Mouse (Mus musculus) midbrain, embryonic 13.5 days (tissue): ENCODE results near the gene Stx8. TPM values are rescaled to one million over a fixed set of nuclear protein-coding genes. Genes with fewer than 3 reads are reported as not detected.

Experiments used
- ATAC-seq: fragments of 200-750 bp; cut with Nextera tagmentation; 2 replicates; pipeline ENCODE4 v1.8.0; 2017; ENCODE audit warnings: mild to moderate bottlenecking, moderate TSS enrichment, moderate library complexity
- H3K27ac ChIP-seq: fragments of 300-500 bp; sonication (generic); 2 replicates; pipeline ENCODE4 v1.5.1; 2015; ENCODE audit warnings: inconsistent platforms, mild to moderate bottlenecking, moderate library complexity
- H3K27me3 ChIP-seq: fragments of 300-500 bp; sonication (generic); 2 replicates; pipeline ENCODE4 v1.6.1; 2015; ENCODE audit warnings: mild to moderate bottlenecking, inconsistent platforms
- H3K36me3 ChIP-seq: fragments of 300-500 bp; sonication (generic); 2 replicates; pipeline ENCODE4 v1.6.1; 2015; ENCODE audit warnings: mild to moderate bottlenecking, inconsistent platforms
- H3K4me1 ChIP-seq: fragments of 300-500 bp; sonication (generic); replicated peaks from 2 replicates; pipeline ENCODE4 v1.6.1; 2015; ENCODE audit warnings: inconsistent platforms
- H3K4me2 ChIP-seq: fragments of 300-500 bp; sonication (generic); replicated peaks from 2 replicates; pipeline ENCODE4 v1.6.1; 2015; ENCODE audit warnings: moderate library complexity, mild to moderate bottlenecking, inconsistent platforms
- H3K4me3 ChIP-seq: fragments of 300-500 bp; sonication (generic); replicated peaks from 2 replicates; pipeline ENCODE4 v1.5.1; 2015; ENCODE audit warnings: mild to moderate bottlenecking, inconsistent platforms
- H3K9ac ChIP-seq: fragments of 300-500 bp; sonication (generic); replicated peaks from 2 replicates; pipeline ENCODE4 v1.6.1; 2015; ENCODE audit warnings: mild to moderate bottlenecking, inconsistent platforms
- H3K9me3 ChIP-seq: fragments of 300-500 bp; sonication (generic); 2 replicates; pipeline ENCODE4 v1.6.1; 2016; ENCODE audit warnings: mild to moderate bottlenecking, inconsistent platforms
- WGBS: fragments of 180-500 bp; shearing (Covaris S2); methylation state at CpG from one replicate; pipeline ENCODE4 v1.1.7; 2015; 5-methylcytosine and 5-hydroxymethylcytosine counted together
- polyA plus RNA-seq: library from polyadenylated mRNA; unstranded; fragments of >200 nt; fragmentation: Nextera tagmentation; extraction: Ambion mirVana; gene quantifications from 2 replicates; pipeline ENCODE4 v1.2.1, GENCODE M21; 2015

Stx8 gene
- polyA plus RNA-seq, 1 experiment from 2014 or later: 67.4 TPM

DNA sequence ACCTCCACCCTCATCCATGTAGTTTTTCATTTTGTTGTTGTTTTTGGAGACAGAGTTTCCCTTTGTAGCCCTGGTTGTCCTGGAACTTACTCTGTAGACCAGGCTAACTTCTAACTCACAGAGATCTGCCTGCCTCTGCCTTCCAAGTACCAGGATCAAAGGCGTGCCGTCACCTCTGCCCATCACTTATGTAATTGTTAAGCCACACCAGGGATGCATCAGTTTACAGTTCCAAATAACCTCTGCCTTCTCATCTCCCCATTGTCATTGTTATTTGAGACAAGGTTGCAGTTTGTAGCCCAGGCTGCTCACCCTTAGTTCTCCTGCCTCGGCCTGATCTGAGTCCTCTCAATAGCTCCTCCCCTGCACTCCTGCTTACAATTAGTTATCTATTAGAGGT lies 33.8 kb upstream of the Stx8 start:
- WGBS: 94% methylated on average over 3 of the region's 3 CpGs
- Histone ChIP-seq H3K4me2 (no peak overlapping the region), H3K4me1 (no peaks in the 10 kb centered on the region), H3K4me3 (no peak overlapping the region), H3K27me3 (no peaks in the 10 kb centered on the region), H3K9me3 (no peaks in the 10 kb centered on the region), H3K27ac (no peak overlapping the region), H3K36me3 (no peaks in the 10 kb centered on the region), H3K9ac (no peak overlapping the region)
- ATAC-seq: no peak

DNA sequence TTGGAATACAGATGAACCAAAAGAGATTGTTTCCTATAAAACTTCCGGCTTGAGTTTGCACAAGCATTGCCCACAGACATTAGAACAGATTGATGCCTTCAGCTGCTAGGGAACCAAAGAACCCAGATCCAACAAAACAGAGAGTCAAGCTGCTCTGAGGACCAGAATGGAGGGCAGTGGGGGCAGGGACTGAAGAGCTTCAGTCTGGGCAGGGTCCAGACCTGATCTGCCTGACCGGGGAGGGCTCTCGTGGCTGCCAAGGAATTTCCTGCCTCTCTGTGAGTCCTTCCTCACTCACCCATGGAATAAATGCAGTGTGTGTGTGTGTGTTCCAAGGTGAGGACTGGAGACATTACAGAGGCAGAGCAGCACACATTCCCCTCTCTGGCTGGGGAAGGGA lies 17.8 kb upstream of the Stx8 start:
- Histone ChIP-seq H3K36me3 (no peaks in the 10 kb centered on the region), H3K4me3 (no peak overlapping the region), H3K4me1 (no peaks in the 10 kb centered on the region), H3K27ac (no peak overlapping the region), H3K27me3 (no peaks in the 10 kb centered on the region), H3K9ac (no peak overlapping the region), H3K9me3 (no peaks in the 10 kb centered on the region), H3K4me2 (no peak overlapping the region)
- no peak for ATAC-seq
- WGBS: 77% methylated on average over 3 of the region's 3 CpGs

- H3K36me3 ChIP-seq: no peaks in the 10 kb centered on the region
- H3K27me3 ChIP-seq: no peaks in the 10 kb centered on the region
- H3K27ac ChIP-seq: no peak overlapping the region
- H3K9ac ChIP-seq: no peak overlapping the region
- ATAC-seq: no peak
- no peaks in the 10 kb centered on the region for H3K4me1 ChIP-seq
- 93% methylated on average over 9 of the region's 9 CpGs for WGBS
- no peaks in the 10 kb centered on the region for H3K9me3 ChIP-seq
- no peak overlapping the region for H3K4me3 ChIP-seq
- no peak overlapping the region for H3K4me2 ChIP-seq
These were observed 16.5 kb upstream of the Stx8 start for GRCm38 (mm10) chr11:67949475-67949874.

GRCm38 (mm10) chr11:67953604-67954003 lies 12.4 kb upstream of the Stx8 start:
- no peak overlapping the region for H3K4me2 ChIP-seq
- no peaks in the 10 kb centered on the region for H3K27me3 ChIP-seq
- no peak overlapping the region for H3K9ac ChIP-seq
- 83% methylated on average over 5 of the region's 5 CpGs for WGBS
- H3K4me3 ChIP-seq: no peak overlapping the region
- no peaks in the 10 kb centered on the region for H3K4me1 ChIP-seq
- ATAC-seq: no peak
- no peak overlapping the region for H3K27ac ChIP-seq
- H3K36me3 ChIP-seq: no peaks in the 10 kb centered on the region
- H3K9me3 ChIP-seq: no peaks in the 10 kb centered on the region

DNA sequence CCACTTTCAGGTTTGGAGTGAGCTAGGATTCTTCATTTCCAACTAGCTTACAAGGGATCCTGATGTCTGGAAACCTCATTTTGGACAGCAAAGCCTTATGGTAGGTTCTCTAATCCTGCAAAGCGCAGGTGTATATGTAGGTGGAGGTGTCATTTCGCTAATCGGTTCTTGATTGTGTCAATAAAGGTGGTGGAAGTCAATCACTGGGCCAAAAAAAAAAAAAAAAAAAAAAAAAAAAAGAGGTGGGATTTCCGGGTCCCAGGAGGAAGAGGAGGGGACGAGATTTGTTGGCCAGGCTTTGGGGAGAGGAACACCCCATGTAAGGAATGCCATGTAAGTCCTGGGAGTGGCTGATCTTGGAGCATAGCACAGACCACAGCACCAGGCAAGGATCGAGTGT lies 11.6 kb upstream of the Stx8 start:
- H3K27ac ChIP-seq: no peak overlapping the region
- H3K36me3 ChIP-seq: no peaks in the 10 kb centered on the region
- no peaks in the 10 kb centered on the region for H3K9me3 ChIP-seq
- H3K9ac ChIP-seq: no peak overlapping the region
- H3K4me1 ChIP-seq: no peaks in the 10 kb centered on the region
- H3K4me3 ChIP-seq: no peak overlapping the region
- 85% methylated on average over 6 of the region's 6 CpGs for WGBS
- no peaks in the 10 kb centered on the region for H3K27me3 ChIP-seq
- H3K4me2 ChIP-seq: no peak overlapping the region
- ATAC-seq: no peak

DNA sequence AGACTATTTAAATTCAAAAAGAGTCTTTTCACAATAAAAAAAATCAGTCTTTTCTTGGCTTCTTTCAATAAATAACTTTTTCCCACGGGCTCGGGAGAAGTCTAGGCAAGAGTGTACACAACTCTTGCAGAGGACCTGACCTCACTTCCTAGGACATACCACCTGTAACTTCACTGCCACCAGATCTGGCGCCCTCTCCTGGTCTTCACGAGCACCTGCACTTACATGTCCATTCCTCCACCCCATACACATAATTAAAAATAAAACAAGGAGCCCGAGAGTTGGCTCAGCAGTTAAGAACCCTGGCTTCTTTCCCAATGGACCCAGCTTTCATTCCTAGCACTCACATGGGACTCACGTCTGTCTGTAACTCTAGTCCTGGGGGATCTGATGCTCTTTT lies 1.9 kb upstream of the Stx8 start:
- Histone ChIP-seq H3K27ac (no peak overlapping the region), H3K27me3 (no peaks in the 10 kb centered on the region), H3K9ac (no peak overlapping the region), H3K36me3 (no peaks in the 10 kb centered on the region), H3K4me3 (no peak overlapping the region), H3K4me2 (no peak overlapping the region), H3K9me3 (no peaks in the 10 kb centered on the region), H3K4me1 (peaks cover 22% of the 10 kb centered on the region)
- 79% methylated on average over 6 of the region's 6 CpGs for whole genome bisulfite sequencing
- ATAC-seq: no peak

DNA sequence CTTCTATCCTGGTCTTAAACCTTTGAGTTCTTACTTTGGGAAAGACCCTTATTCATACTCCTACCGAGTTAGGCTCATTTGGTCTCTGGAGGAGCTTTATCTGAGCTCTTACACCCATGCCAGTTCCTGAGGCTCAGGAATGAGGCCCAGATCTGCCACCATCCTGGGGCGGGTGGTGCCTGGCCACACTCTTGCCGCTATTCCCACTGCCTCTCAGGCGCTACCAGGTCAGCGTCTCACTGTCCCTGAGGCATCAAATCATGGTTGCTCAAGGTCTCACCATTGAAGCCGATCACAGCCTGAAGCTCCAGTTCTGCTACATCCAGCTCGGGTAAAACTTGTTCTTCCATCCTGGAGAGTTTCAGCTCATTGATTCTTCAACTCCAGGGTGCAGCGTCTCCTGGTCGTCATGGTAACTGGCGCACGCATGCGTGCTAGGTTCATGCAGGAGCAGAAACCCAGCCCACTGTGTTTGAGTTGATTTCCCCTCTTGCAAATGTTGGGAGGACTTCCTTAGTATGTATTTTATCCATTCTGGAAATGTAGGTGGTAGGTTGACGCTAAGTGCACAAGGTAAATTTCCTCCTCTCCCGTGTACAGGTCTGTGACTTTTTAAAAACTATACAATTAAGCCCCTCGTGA lies 630 bp upstream of the Stx8 start, which contains the start of gene Cfap52:
Gene Cfap52, minus strand, starts transcription at position 410 of the 642 bp plus-strand sequence.
- 0 out of 2 replicates have a peak within 1 kb of the TSS, but pooled peaks have one; percentile 37 for H3K27ac ChIP-seq
- H3K9me3 ChIP-seq: no peaks in the 10 kb centered on the region
- peak within 1 kb of the TSS; percentile 89 for H3K9ac ChIP-seq
- H3K4me2 ChIP-seq: peak within 1 kb of the TSS; percentile 92
- peak within 1 kb of the TSS; percentile 82 for H3K4me3 ChIP-seq
- peaks cover 7% of the 10 kb centered on the region for H3K36me3 ChIP-seq
- H3K4me1 ChIP-seq: peaks cover 22% of the 10 kb centered on the region
- ATAC-seq: peak; percentile 82
- 7% methylated on average over 15 of the region's 15 CpGs for WGBS
- H3K27me3 ChIP-seq: no peaks in the 10 kb centered on the region

DNA sequence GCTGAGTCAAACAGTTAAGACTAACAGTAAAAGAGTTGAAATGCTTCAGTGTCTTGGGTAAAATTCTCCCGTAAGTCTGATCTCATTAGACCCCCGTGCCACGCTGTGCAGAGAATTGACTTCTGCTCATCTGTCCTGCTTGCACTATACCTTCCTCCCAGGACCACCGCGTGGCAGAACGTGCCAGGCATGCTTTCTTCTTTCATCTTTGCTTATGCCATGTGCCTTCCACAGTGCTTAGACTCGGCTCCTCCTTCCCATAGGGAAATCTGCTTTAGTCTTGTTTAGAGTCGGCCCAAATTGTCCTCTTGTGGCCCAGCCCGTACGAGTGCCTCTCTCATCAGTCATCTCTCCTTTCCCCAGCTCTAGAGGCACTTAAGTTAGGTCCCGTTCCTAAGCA lies 1.8 kb downstream of the Stx8 start:
- 61% methylated on average over 11 of the region's 11 CpGs for WGBS
- Histone ChIP-seq H3K4me2 (peak overlapping the region; percentile 19), H3K27me3 (no peaks in the 10 kb centered on the region), H3K9ac (no peak overlapping the region), H3K27ac (no peak overlapping the region), H3K36me3 (peaks cover 21% of the 10 kb centered on the region), H3K9me3 (no peaks in the 10 kb centered on the region), H3K4me1 (peaks cover 22% of the 10 kb centered on the region), H3K4me3 (0 out of 2 replicates have a peak overlapping the region, but pooled peaks have one; percentile 4)
- no peak for ATAC-seq

DNA sequence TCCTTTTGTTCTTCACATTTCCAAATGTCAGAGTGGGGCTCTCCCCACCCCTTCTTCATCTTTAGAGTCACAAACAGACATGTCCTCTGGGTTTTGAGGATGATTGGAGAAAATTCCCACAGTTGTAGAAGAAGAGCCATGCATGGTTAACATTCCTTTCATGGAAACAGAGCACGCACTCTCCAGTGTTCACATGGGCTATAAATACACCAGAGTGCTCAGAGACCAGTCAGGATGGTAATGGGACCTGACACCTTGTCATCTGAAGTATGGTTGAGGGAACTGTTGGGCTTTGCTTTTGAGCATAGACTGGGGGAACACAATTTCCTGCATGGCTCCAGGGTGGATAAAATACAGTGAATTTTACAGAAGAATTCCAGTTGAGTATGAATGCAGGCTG lies 6.6 kb downstream of the Stx8 start:
- no peaks in the 10 kb centered on the region for H3K9me3 ChIP-seq
- peaks cover 32% of the 10 kb centered on the region for H3K36me3 ChIP-seq
- no peak overlapping the region for H3K27ac ChIP-seq
- H3K4me3 ChIP-seq: no peak overlapping the region
- no peak for ATAC-seq
- H3K4me1 ChIP-seq: peaks cover 6% of the 10 kb centered on the region
- H3K9ac ChIP-seq: no peak overlapping the region
- 0 out of 2 replicates have a peak, but pooled peaks cover 5% of the 10 kb centered on the region for H3K27me3 ChIP-seq
- no peak overlapping the region for H3K4me2 ChIP-seq
- 85% methylated on average over 1 of the region's 1 CpGs for WGBS

DNA sequence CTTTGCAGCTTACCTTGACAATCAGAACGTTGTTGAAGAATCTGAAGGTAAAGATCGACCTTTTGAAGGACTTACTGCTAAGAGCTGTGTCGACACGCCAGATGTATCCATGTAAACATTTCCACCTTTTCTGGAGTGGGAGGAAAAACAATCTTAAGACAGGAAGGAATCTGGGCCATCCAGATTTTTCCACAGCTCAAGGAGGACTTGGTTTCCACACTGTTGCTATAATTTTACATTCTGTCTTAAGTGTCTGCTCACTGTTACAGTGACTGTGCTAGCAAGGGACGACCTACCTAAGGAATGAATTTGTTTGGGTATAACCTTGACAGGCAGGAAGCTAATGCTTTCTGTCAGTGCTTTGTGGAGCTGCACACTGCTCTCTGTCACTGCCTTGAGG lies 7.2 kb downstream of the Stx8 start:
- Histone ChIP-seq H3K27me3 (0 out of 2 replicates have a peak, but pooled peaks cover 5% of the 10 kb centered on the region), H3K27ac (no peak overlapping the region), H3K4me1 (peaks cover 5% of the 10 kb centered on the region; the same call in 1 of the 2 replicates), H3K4me3 (no peak overlapping the region), H3K9ac (no peak overlapping the region), H3K4me2 (no peak overlapping the region), H3K9me3 (no peaks in the 10 kb centered on the region), H3K36me3 (peaks cover 32% of the 10 kb centered on the region)
- WGBS: 92% methylated on average over 5 of the region's 5 CpGs
- no peak for ATAC-seq

DNA sequence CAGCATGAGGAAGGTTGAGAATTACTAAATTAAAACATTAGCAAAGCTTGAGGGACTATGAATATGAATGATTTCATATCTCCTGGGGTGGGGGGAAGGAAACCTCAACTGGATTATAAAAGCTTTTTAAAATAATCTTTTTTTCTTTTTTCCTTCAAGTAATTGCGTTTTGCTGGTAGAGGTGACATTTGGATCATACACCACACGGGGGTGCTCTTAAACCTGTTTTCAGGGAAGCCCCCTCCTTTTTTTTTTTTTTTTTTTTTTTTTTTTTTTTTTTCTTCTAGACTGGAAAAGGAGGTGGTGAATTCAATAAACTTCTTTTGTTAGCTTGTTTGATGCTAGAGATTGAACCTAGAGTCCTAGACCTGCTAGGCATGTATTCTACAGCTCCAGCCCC lies 9.3 kb downstream of the Stx8 start:
- no peaks in the 10 kb centered on the region for H3K9me3 ChIP-seq
- H3K4me3 ChIP-seq: no peak overlapping the region
- peaks cover 27% of the 10 kb centered on the region for H3K36me3 ChIP-seq
- H3K27me3 ChIP-seq: 0 out of 2 replicates have a peak, but pooled peaks cover 11% of the 10 kb centered on the region
- 15% methylated on average over 2 of the region's 2 CpGs for WGBS
- no peak overlapping the region for H3K9ac ChIP-seq
- H3K27ac ChIP-seq: no peak overlapping the region
- ATAC-seq: no peak
- H3K4me1 ChIP-seq: peaks cover 5% of the 10 kb centered on the region; the same call in 1 of the 2 replicates
- H3K4me2 ChIP-seq: no peak overlapping the region

GRCm38 (mm10) chr11:67983564-67983963 lies 17.6 kb downstream of the Stx8 start:
- Histone ChIP-seq H3K9me3 (no peaks in the 10 kb centered on the region), H3K36me3 (peaks cover 10% of the 10 kb centered on the region; the same call in 1 of the 2 replicates), H3K27ac (no peak overlapping the region), H3K4me3 (no peak overlapping the region), H3K4me1 (peaks cover 6% of the 10 kb centered on the region), H3K27me3 (0 out of 2 replicates have a peak, but pooled peaks cover 4% of the 10 kb centered on the region), H3K9ac (no peak overlapping the region), H3K4me2 (no peak overlapping the region)
- 93% methylated on average over 6 of the region's 6 CpGs for WGBS
- no peak for ATAC-seq

DNA sequence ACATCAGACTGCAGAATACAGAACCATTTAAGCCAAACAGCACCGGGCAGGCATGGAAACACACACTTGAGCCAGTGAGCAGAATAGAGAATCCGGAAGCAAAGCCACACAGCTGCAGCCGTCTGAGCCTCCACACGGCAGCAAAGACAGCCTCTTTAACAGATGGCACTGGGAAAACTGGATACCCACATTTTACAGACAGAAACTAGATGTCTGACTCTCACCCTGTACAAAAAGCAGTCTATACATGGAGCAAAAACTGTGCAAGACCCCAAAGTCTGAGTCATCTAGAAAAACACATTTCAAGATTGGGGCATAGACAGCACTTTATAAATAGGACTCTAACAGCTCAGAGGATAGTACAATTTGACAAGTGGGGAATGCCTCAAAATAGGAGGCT lies 25.2 kb downstream of the Stx8 start:
- Histone ChIP-seq H3K27ac (no peak overlapping the region), H3K27me3 (no peaks in the 10 kb centered on the region), H3K4me2 (no peak overlapping the region), H3K4me1 (peaks cover 12% of the 10 kb centered on the region), H3K36me3 (0 out of 2 replicates have a peak, but pooled peaks cover 9% of the 10 kb centered on the region), H3K9me3 (no peaks in the 10 kb centered on the region), H3K9ac (no peak overlapping the region), H3K4me3 (no peak overlapping the region)
- WGBS: 86% methylated on average over 4 of the region's 4 CpGs
- no peak for ATAC-seq
